Mouse (Mus musculus): ENCODE measurements at regions not wholly inside any gene's neighbourhood (a gene's known extent, or its start where the extent isn't known, plus 50 kb on each side); places are given as distances from the start of the nearest gene placed in this dataset.

DNA sequence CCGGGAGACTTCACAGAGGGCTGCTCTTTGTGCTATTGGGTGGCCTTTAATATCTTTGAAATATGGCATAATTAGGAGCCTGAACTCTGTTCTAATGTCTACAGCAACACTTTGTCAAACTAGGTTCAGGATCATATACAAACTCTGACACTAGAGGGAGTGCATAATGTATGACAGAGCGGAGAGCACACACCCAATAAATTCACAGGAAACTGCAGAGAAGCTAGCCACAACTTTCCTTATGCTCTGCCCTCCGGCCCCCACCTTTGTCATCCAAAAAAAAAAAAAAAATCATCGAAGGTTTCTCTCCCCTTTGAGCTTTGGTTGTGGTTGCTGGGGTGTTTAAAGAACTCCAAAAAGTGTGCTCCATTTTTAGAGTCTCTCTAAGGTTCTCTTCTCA lies 107.6 kb downstream of the Npy start:
- no peak overlapping the region for H3K4me2 ChIP-seq (ENCODE audit: low read length)
- no peaks in the 10 kb centered on the region for H3K9me3 ChIP-seq (replicated peaks; ENCODE audit: control insufficient read depth, low read length, poor library complexity, severe bottlenecking)
- H3K36me3 ChIP-seq (ENCODE audit: control insufficient read depth, insufficient read depth, low read length), result no peaks in the 10 kb centered on the region
- H3K4me1 ChIP-seq (ENCODE audit: control insufficient read depth, insufficient read depth, low read length), result no peaks in the 10 kb centered on the region
- no peak for ATAC-seq
- H3K9ac ChIP-seq (ENCODE audit: low read depth, low read length), result no peak overlapping the region
- no peaks in the 10 kb centered on the region for H3K27me3 ChIP-seq (ENCODE audit: control insufficient read depth, insufficient read depth, low read depth, low read length)
- no peak overlapping the region for H3K27ac ChIP-seq (ENCODE audit: low read length)
- H3K4me3 ChIP-seq (ENCODE audit: low read depth, low read length), result no peak overlapping the region
- 50% methylated on average over 4 of the region's 4 CpGs for WGBS

GRCm38 (mm10) chr6:49943087-49943486 lies 120.6 kb downstream of the Npy start:
- no peak for ATAC-seq
- H3K4me1 ChIP-seq (ENCODE audit: control insufficient read depth, insufficient read depth, low read length), result no peaks in the 10 kb centered on the region
- no peak overlapping the region for H3K27ac ChIP-seq (ENCODE audit: low read length)
- no peak overlapping the region for H3K4me2 ChIP-seq (ENCODE audit: low read length)
- no peak overlapping the region for H3K4me3 ChIP-seq (ENCODE audit: low read depth, low read length)
- no peaks in the 10 kb centered on the region for H3K27me3 ChIP-seq (ENCODE audit: control insufficient read depth, insufficient read depth, low read depth, low read length)
- H3K36me3 ChIP-seq (ENCODE audit: control insufficient read depth, insufficient read depth, low read length), result no peaks in the 10 kb centered on the region
- H3K9me3 ChIP-seq (replicated peaks; ENCODE audit: control insufficient read depth, low read length, poor library complexity, severe bottlenecking), result no peaks in the 10 kb centered on the region
- H3K9ac ChIP-seq (ENCODE audit: low read depth, low read length), result no peak overlapping the region
- 73% methylated on average over 9 of the region's 9 CpGs for WGBS

DNA sequence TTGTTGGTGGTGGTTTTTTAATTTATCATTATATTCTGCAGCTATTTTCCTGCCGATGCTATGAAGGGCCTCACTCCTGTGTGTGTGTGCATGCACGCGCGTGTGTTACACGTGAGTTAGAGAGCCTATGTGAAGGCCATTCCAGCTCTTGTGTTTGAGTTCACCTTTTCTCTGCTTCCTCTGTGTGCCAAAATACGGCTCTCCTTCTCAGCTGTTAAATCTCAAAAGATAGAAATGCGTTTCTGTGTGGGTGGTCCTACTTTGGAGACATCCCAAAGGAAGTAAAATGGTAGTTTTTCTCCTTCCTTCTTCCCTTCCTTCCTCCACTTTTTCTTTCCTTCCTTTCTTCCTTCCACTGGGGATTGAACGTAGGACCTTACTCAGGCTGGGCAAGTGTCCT lies 136.4 kb downstream of the Npy start:
- no peaks in the 10 kb centered on the region for H3K27me3 ChIP-seq (ENCODE audit: control insufficient read depth, insufficient read depth, low read depth, low read length)
- no peak overlapping the region for H3K4me2 ChIP-seq (ENCODE audit: low read length)
- no peak for ATAC-seq
- no peaks in the 10 kb centered on the region for H3K9me3 ChIP-seq (replicated peaks; ENCODE audit: control insufficient read depth, low read length, poor library complexity, severe bottlenecking)
- H3K36me3 ChIP-seq (ENCODE audit: control insufficient read depth, insufficient read depth, low read length), result no peaks in the 10 kb centered on the region
- H3K9ac ChIP-seq (ENCODE audit: low read depth, low read length), result no peak overlapping the region
- no peaks in the 10 kb centered on the region for H3K4me1 ChIP-seq (ENCODE audit: control insufficient read depth, insufficient read depth, low read length)
- WGBS, result 93% methylated on average over 8 of the region's 8 CpGs
- H3K27ac ChIP-seq (ENCODE audit: low read length), result no peak overlapping the region
- no peak overlapping the region for H3K4me3 ChIP-seq (ENCODE audit: low read depth, low read length)

DNA sequence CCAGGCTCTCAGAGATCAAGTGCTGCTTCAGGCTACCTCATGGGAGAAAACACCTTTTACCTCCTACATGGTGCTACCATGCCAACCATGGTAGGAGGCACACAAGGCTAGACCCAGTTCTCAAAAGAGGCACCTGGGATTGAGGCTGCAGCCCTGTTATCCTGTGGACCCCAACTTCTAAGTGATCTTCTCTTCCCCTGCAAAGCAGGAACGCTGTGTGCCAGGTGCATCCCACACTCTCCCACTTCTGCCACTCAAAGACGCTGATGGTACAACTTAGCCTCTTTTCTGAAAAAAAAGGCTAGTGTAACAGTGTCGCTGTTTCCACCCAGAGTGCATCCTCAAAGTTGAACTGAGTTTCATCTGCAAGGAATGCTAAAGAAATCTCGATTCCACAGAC lies 138.7 kb downstream of the Npy start:
- ATAC-seq, result no peak
- Histone ChIP-seq H3K4me2 (ENCODE audit: low read length) (no peak overlapping the region), H3K4me1 (ENCODE audit: control insufficient read depth, insufficient read depth, low read length) (no peaks in the 10 kb centered on the region), H3K9me3 (replicated peaks; ENCODE audit: control insufficient read depth, low read length, poor library complexity, severe bottlenecking) (no peaks in the 10 kb centered on the region), H3K9ac (ENCODE audit: low read depth, low read length) (no peak overlapping the region), H3K27ac (ENCODE audit: low read length) (no peak overlapping the region), H3K27me3 (ENCODE audit: control insufficient read depth, insufficient read depth, low read depth, low read length) (no peaks in the 10 kb centered on the region), H3K4me3 (ENCODE audit: low read depth, low read length) (no peak overlapping the region), H3K36me3 (ENCODE audit: control insufficient read depth, insufficient read depth, low read length) (no peaks in the 10 kb centered on the region)
- 92% methylated on average over 4 of the region's 4 CpGs for WGBS

DNA sequence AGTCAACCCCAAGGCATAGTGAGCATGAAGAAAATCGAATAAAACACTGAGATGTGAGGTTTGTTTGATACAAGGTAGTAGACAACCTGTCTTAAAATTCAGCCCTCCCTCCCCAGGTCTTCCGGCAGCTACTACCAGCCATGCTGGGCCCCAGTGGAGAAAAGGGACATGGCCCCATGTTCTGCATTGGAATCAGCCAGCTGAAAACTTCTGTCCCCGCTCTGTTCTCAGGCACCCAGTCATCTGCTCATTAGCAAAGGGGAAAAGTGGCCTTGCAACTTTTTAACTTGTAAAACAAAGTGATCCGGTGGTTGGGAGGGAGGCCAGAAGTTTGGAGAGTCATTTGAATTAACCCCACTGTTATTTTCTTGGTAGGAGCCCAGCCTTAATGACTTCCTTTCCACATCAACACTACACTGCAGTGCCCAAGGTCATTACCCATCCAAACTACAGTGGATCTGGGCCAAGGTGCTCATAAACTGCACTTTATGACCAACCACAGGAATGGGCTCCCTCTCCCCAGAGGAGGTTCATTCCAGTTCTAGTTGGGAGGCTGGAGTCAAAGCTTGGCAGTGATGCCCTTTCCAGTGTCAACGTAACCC lies 143.5 kb downstream of the Npy start:
- Histone ChIP-seq H3K27ac (ENCODE audit: low read length) (no peak overlapping the region), H3K4me3 (ENCODE audit: low read depth, low read length) (no peak overlapping the region), H3K9ac (ENCODE audit: low read depth, low read length) (no peak overlapping the region), H3K36me3 (ENCODE audit: control insufficient read depth, insufficient read depth, low read length) (no peaks in the 10 kb centered on the region), H3K4me2 (ENCODE audit: low read length) (no peak overlapping the region), H3K27me3 (ENCODE audit: control insufficient read depth, insufficient read depth, low read depth, low read length) (no peaks in the 10 kb centered on the region), H3K4me1 (ENCODE audit: control insufficient read depth, insufficient read depth, low read length) (no peaks in the 10 kb centered on the region), H3K9me3 (replicated peaks; ENCODE audit: control insufficient read depth, low read length, poor library complexity, severe bottlenecking) (no peaks in the 10 kb centered on the region)
- 87% methylated on average over 5 of the region's 5 CpGs for WGBS
- ATAC-seq, result no peak

GRCm38 (mm10) chr6:49966555-49966954 lies 143.5 kb upstream of the Mpp6 start:
- Histone ChIP-seq H3K9me3 (replicated peaks; ENCODE audit: control insufficient read depth, low read length, poor library complexity, severe bottlenecking) (no peaks in the 10 kb centered on the region), H3K4me3 (ENCODE audit: low read depth, low read length) (no peak overlapping the region), H3K36me3 (ENCODE audit: control insufficient read depth, insufficient read depth, low read length) (no peaks in the 10 kb centered on the region), H3K9ac (ENCODE audit: low read depth, low read length) (no peak overlapping the region), H3K4me1 (ENCODE audit: control insufficient read depth, insufficient read depth, low read length) (no peaks in the 10 kb centered on the region), H3K27me3 (ENCODE audit: control insufficient read depth, insufficient read depth, low read depth, low read length) (no peaks in the 10 kb centered on the region), H3K27ac (ENCODE audit: low read length) (no peak overlapping the region), H3K4me2 (ENCODE audit: low read length) (no peak overlapping the region)
- 92% methylated on average over 3 of the region's 3 CpGs for WGBS
- ATAC-seq, result no peak

- H3K9me3 ChIP-seq (replicated peaks; ENCODE audit: control insufficient read depth, low read length, poor library complexity, severe bottlenecking), result no peaks in the 10 kb centered on the region
- no peak overlapping the region for H3K27ac ChIP-seq (ENCODE audit: low read length)
- H3K27me3 ChIP-seq (ENCODE audit: control insufficient read depth, insufficient read depth, low read depth, low read length), result no peaks in the 10 kb centered on the region
- H3K4me2 ChIP-seq (ENCODE audit: low read length), result no peak overlapping the region
- H3K4me1 ChIP-seq (ENCODE audit: control insufficient read depth, insufficient read depth, low read length), result peaks cover 3% of the 10 kb centered on the region; the same call in 1 of the 2 replicates
- H3K4me3 ChIP-seq (ENCODE audit: low read depth, low read length), result no peak overlapping the region
- H3K9ac ChIP-seq (ENCODE audit: low read depth, low read length), result no peak overlapping the region
- H3K36me3 ChIP-seq (ENCODE audit: control insufficient read depth, insufficient read depth, low read length), result no peaks in the 10 kb centered on the region
- ATAC-seq, result no peak
- WGBS, result 68% methylated on average over 7 of the region's 7 CpGs
These were observed 136.7 kb upstream of the Mpp6 start for GRCm38 (mm10) chr6:49973258-49973865.

DNA sequence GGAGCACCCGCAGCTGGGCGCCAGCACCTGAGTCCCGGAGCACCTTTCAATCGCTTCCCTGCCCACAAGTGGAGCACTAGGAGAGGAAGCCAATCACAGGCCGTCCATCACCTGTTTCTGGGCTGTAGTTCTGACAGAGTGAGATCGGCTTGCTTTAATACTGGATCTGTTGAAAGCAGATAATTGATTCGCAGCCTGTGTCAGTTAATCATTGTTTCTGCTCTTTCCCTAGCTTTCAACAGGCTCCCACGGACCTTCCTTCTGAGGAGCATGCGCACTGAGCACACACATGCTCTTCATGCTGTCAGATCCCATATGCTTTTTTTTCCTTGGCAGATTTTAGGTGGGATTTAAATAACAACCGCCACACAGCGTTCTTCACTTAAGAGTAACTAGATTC lies 132.3 kb upstream of the Mpp6 start:
- 53% methylated on average over 11 of the region's 11 CpGs for WGBS
- no peak overlapping the region for H3K27ac ChIP-seq (ENCODE audit: low read length)
- peaks cover 12% of the 10 kb centered on the region for H3K4me1 ChIP-seq (ENCODE audit: control insufficient read depth, insufficient read depth, low read length)

GRCm38 (mm10) chr6:49983740-49984139 lies 126.3 kb upstream of the Mpp6 start:
- no peak for ATAC-seq
- 56% methylated on average over 4 of the region's 4 CpGs for WGBS
- Histone ChIP-seq H3K4me1 (ENCODE audit: control insufficient read depth, insufficient read depth, low read length) (peaks cover 12% of the 10 kb centered on the region), H3K4me2 (ENCODE audit: low read length) (no peak overlapping the region), H3K36me3 (ENCODE audit: control insufficient read depth, insufficient read depth, low read length) (no peaks in the 10 kb centered on the region), H3K9ac (ENCODE audit: low read depth, low read length) (no peak overlapping the region), H3K9me3 (replicated peaks; ENCODE audit: control insufficient read depth, low read length, poor library complexity, severe bottlenecking) (no peaks in the 10 kb centered on the region), H3K27me3 (ENCODE audit: control insufficient read depth, insufficient read depth, low read depth, low read length) (no peaks in the 10 kb centered on the region), H3K4me3 (ENCODE audit: low read depth, low read length) (no peak overlapping the region), H3K27ac (ENCODE audit: low read length) (no peak overlapping the region)

More for the DNA sequence above, 132.3 kb upstream of the Mpp6 start:
- Histone ChIP-seq H3K4me3 (ENCODE audit: low read depth, low read length) (no peak overlapping the region), H3K4me2 (ENCODE audit: low read length) (peak overlapping the region; percentile 27; the same call in 1 of the 2 replicates), H3K9me3 (replicated peaks; ENCODE audit: control insufficient read depth, low read length, poor library complexity, severe bottlenecking) (no peaks in the 10 kb centered on the region), H3K9ac (ENCODE audit: low read depth, low read length) (no peak overlapping the region), H3K36me3 (ENCODE audit: control insufficient read depth, insufficient read depth, low read length) (no peaks in the 10 kb centered on the region), H3K27me3 (ENCODE audit: control insufficient read depth, insufficient read depth, low read depth, low read length) (no peaks in the 10 kb centered on the region)
- ATAC-seq, result peak; percentile 58; the same call in 1 of the 2 replicates
